Mouse (Mus musculus): ENCODE results near the gene Sf3b2. TPM values are rescaled to one million over a fixed set of nuclear protein-coding genes. Genes with fewer than 3 reads are reported as not detected.
"Not testable (repeated sequence)": the region's sequence is repeated elsewhere in the genome, so short reads cannot be mapped to it uniquely, and the experiment has no call there.

The Sf3b2 gene
- total and polyA plus RNA-seq, 3 experiments = 83.1 to 121 (median 103) TPM

GRCm38 (mm10) chr19:5268017-5268416 is 27.2 kb downstream of the Sf3b2 start:
- H3K9ac ChIP-seq (ENCODE audit: low read depth, low read length) = no peak overlapping the region
- H3K27ac ChIP-seq = no peak overlapping the region
- peaks cover 10% of the 10 kb centered on the region for H3K36me3 ChIP-seq (ENCODE audit: control insufficient read depth, insufficient read depth, low read length)
- H3K27me3 ChIP-seq (ENCODE audit: control insufficient read depth, insufficient read depth, low read length) = no peaks in the 10 kb centered on the region
- intact Hi-C loops (cut with DNase I) = no loop called here
- no peak for DNase-seq
- H3K4me3 ChIP-seq = no peak overlapping the region
- no peak for TF ChIP-seq POLR2A (IDR thresholded peaks at IDR 0.05; ENCODE audit: insufficient read depth, low read depth, low read length)
- no peak for TF ChIP-seq CTCF (IDR thresholded peaks at IDR 0.05)
- no peak for TF ChIP-seq EP300 (IDR thresholded peaks at IDR 0.05; ENCODE audit: insufficient read depth, low read depth, low read length)
- H3K4me1 ChIP-seq (ENCODE audit: control insufficient read depth, insufficient read depth, low read length) = peaks cover 9% of the 10 kb centered on the region
- H3K79me2 ChIP-seq (replicated peaks; ENCODE audit: control insufficient read depth, insufficient read depth, low read length) = peaks cover 5% of the 10 kb centered on the region

- DNase-seq = no peak
- peaks cover 10% of the 10 kb centered on the region for H3K36me3 ChIP-seq (ENCODE audit: control insufficient read depth, insufficient read depth, low read length)
- intact Hi-C loops (cut with DNase I) = no loop called here
- peaks cover 9% of the 10 kb centered on the region for H3K4me1 ChIP-seq (ENCODE audit: control insufficient read depth, insufficient read depth, low read length)
- WGBS = 83% methylated on average over 5 of the region's 5 CpGs
- TF ChIP-seq POLR2A (IDR thresholded peaks at IDR 0.05; ENCODE audit: insufficient read depth, low read depth, low read length) (no peak), EP300 (IDR thresholded peaks at IDR 0.05; ENCODE audit: insufficient read depth, low read depth, low read length) (no peak), CTCF (IDR thresholded peaks at IDR 0.05) (no peak)
- H3K27ac ChIP-seq = no peak overlapping the region
- H3K27me3 ChIP-seq (ENCODE audit: control insufficient read depth, insufficient read depth, low read length) = no peaks in the 10 kb centered on the region
- H3K9ac ChIP-seq (ENCODE audit: low read depth, low read length) = no peak overlapping the region
- H3K4me3 ChIP-seq = no peak overlapping the region
- H3K79me2 ChIP-seq (replicated peaks; ENCODE audit: control insufficient read depth, insufficient read depth, low read length) = peaks cover 3% of the 10 kb centered on the region
These were observed 28.2 kb downstream of the Sf3b2 start for GRCm38 (mm10) chr19:5267015-5267414.

- no peak overlapping the region for H3K27ac ChIP-seq
- H3K27me3 ChIP-seq (ENCODE audit: control insufficient read depth, insufficient read depth, low read length) = no peaks in the 10 kb centered on the region
- H3K79me2 ChIP-seq (replicated peaks; ENCODE audit: control insufficient read depth, insufficient read depth, low read length) = peaks cover 4% of the 10 kb centered on the region; the same call in 1 of the 2 replicates
- no peak overlapping the region for H3K4me3 ChIP-seq
- peak in 1 of 2 experiments; percentile 52 for DNase-seq
- no peaks in the 10 kb centered on the region; the same call in 1 of the 2 replicates for H3K36me3 ChIP-seq (ENCODE audit: control insufficient read depth, insufficient read depth, low read length)
- TF ChIP-seq POLR2A (IDR thresholded peaks at IDR 0.05; ENCODE audit: insufficient read depth, low read depth, low read length) (no peak), CTCF (IDR thresholded peaks at IDR 0.05) (no peak), EP300 (IDR thresholded peaks at IDR 0.05; ENCODE audit: insufficient read depth, low read depth, low read length) (no peak)
- H3K4me1 ChIP-seq (ENCODE audit: control insufficient read depth, insufficient read depth, low read length) = 0 out of 2 replicates have a peak, but pooled peaks cover 2% of the 10 kb centered on the region
- no peak overlapping the region for H3K9ac ChIP-seq (ENCODE audit: low read depth, low read length)
- 58% methylated on average over 3 of the region's 3 CpGs for WGBS
- intact Hi-C loops (cut with DNase I) = no loop called here
These were observed 38.1 kb downstream of the Sf3b2 start for GRCm38 (mm10) chr19:5257140-5257539.

GRCm38 (mm10) chr19:5236981-5237380 is 58.3 kb downstream of the Sf3b2 start:
- H3K9ac ChIP-seq (ENCODE audit: low read depth, low read length); H3K36me3 ChIP-seq (ENCODE audit: control insufficient read depth, insufficient read depth, low read length); H3K4me1 ChIP-seq (ENCODE audit: control insufficient read depth, insufficient read depth, low read length); H3K27me3 ChIP-seq (ENCODE audit: control insufficient read depth, insufficient read depth, low read length); H3K79me2 ChIP-seq (replicated peaks; ENCODE audit: control insufficient read depth, insufficient read depth, low read length); H3K4me3 ChIP-seq; H3K27ac ChIP-seq; intact Hi-C loops (cut with DNase I): not testable (repeated sequence)
- peak in 1 of 2 experiments; percentile 6 for DNase-seq
- 73% methylated on average over 1 of the region's 1 CpGs for WGBS

DNA sequence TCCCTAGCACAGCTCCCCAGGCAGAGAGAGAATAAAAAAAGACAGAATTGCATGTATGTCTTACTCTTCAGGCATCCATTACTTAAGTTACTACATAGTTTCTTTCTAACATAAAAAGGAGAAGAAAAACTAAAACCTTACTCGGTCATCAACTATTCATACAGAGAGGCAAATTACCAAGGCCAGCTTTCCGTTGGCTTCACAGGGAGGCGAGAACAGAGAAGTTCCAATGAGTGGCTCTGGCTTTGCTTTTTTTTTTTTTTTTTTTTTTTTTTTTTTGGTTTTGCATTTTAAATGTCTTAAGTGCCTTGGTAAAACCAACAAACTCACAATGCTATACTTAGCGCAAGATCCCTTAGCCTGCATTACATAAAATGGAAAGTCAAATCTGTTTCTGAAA is 62.6 kb downstream of the Sf3b2 start:
- no peak for TF ChIP-seq EP300 (IDR thresholded peaks at IDR 0.05; ENCODE audit: insufficient read depth, low read depth, low read length)
- TF ChIP-seq CTCF (IDR thresholded peaks at IDR 0.05) = no peak
- no peak for TF ChIP-seq POLR2A (IDR thresholded peaks at IDR 0.05; ENCODE audit: insufficient read depth, low read depth, low read length)

GRCm38 (mm10) chr19:5230110-5230509 is 65.1 kb downstream of the Sf3b2 start:
- no peak for DNase-seq
- Histone ChIP-seq H3K9ac (ENCODE audit: low read depth, low read length) (no peak overlapping the region), H3K4me1 (ENCODE audit: control insufficient read depth, insufficient read depth, low read length) (no peaks in the 10 kb centered on the region), H3K27me3 (ENCODE audit: control insufficient read depth, insufficient read depth, low read length) (no peaks in the 10 kb centered on the region), H3K27ac (no peak overlapping the region), H3K36me3 (ENCODE audit: control insufficient read depth, insufficient read depth, low read length) (no peaks in the 10 kb centered on the region), H3K79me2 (replicated peaks; ENCODE audit: control insufficient read depth, insufficient read depth, low read length) (no peaks in the 10 kb centered on the region; the same call in 1 of the 2 replicates), H3K4me3 (no peak overlapping the region)
- 65% methylated on average over 2 of the region's 2 CpGs for WGBS
- intact Hi-C loops (cut with DNase I) = no loop called here
- TF ChIP-seq EP300 (IDR thresholded peaks at IDR 0.05; ENCODE audit: insufficient read depth, low read depth, low read length) (no peak), POLR2A (IDR thresholded peaks at IDR 0.05; ENCODE audit: insufficient read depth, low read depth, low read length) (no peak), CTCF (IDR thresholded peaks at IDR 0.05) (no peak)

More for the DNA sequence above, 62.6 kb downstream of the Sf3b2 start:
- Histone ChIP-seq H3K4me3 (no peak overlapping the region), H3K27me3 (ENCODE audit: control insufficient read depth, insufficient read depth, low read length) (no peaks in the 10 kb centered on the region), H3K27ac (no peak overlapping the region), H3K36me3 (ENCODE audit: control insufficient read depth, insufficient read depth, low read length) (no peaks in the 10 kb centered on the region), H3K9ac (ENCODE audit: low read depth, low read length) (no peak overlapping the region), H3K79me2 (replicated peaks; ENCODE audit: control insufficient read depth, insufficient read depth, low read length) (no peaks in the 10 kb centered on the region; the same call in 1 of the 2 replicates), H3K4me1 (ENCODE audit: control insufficient read depth, insufficient read depth, low read length) (no peaks in the 10 kb centered on the region)
- no peak for DNase-seq
- intact Hi-C loops (cut with DNase I) = no loop called here
- WGBS = 92% methylated on average over 4 of the region's 4 CpGs

Data from heart, adult 2 months (tissue).